Mouse (Mus musculus) midbrain, embryonic 12.5 days (tissue): ENCODE measurements around the gene Mgat4a. TPM values are rescaled to one million over a fixed set of nuclear protein-coding genes. Genes with fewer than 3 reads are reported as not detected.
"Not testable (repeated sequence)": the region's sequence is repeated elsewhere in the genome, so short reads cannot be mapped to it uniquely, and the experiment has no call there.

Experiments
- ATAC-seq: fragments of 200-750 bp; cut with Nextera tagmentation; 2 replicates; pipeline ENCODE4 v1.8.0; 2017; ENCODE audit warnings: low read depth, moderate TSS enrichment, moderate library complexity; ENCODE audit not compliant: low FRiP score
- H3K27ac ChIP-seq: fragments of 300-500 bp; sonication (generic); replicated peaks from 2 replicates; pipeline ENCODE4 v1.5.1; 2016; ENCODE audit warnings: mild to moderate bottlenecking
- H3K27me3 ChIP-seq: fragments of 300-500 bp; sonication (generic); 2 replicates; pipeline ENCODE4 v1.6.1; 2016; ENCODE audit warnings: mild to moderate bottlenecking
- H3K36me3 ChIP-seq: fragments of 300-500 bp; sonication (generic); 2 replicates; pipeline ENCODE4 v1.6.1; 2016
- H3K4me1 ChIP-seq: fragments of 300-500 bp; sonication (generic); 2 replicates; pipeline ENCODE4 v1.6.1; 2016
- H3K4me2 ChIP-seq: fragments of 300-500 bp; sonication (generic); replicated peaks from 2 replicates; pipeline ENCODE4 v1.6.1; 2016; ENCODE audit warnings: mild to moderate bottlenecking, moderate library complexity
- H3K4me3 ChIP-seq: fragments of 300-500 bp; sonication (generic); 2 replicates; pipeline ENCODE4 v1.5.1; 2016; ENCODE audit warnings: mild to moderate bottlenecking
- H3K9ac ChIP-seq: fragments of 300-500 bp; sonication (generic); replicated peaks from 2 replicates; pipeline ENCODE4 v1.6.1; 2016; ENCODE audit warnings: mild to moderate bottlenecking, moderate library complexity
- H3K9me3 ChIP-seq: fragments of 300-500 bp; sonication (generic); 2 replicates; pipeline ENCODE4 v1.6.1; 2016; ENCODE audit warnings: mild to moderate bottlenecking
- WGBS: fragments of 180-500 bp; shearing (Covaris S2); methylation state at CpG from one replicate; pipeline ENCODE4 v1.1.7; 2016; 5-methylcytosine and 5-hydroxymethylcytosine counted together
- polyA plus RNA-seq: library from polyadenylated mRNA; unstranded; fragments of >200 nt; fragmentation: Nextera tagmentation; extraction: Ambion mirVana; gene quantifications from 2 replicates; pipeline ENCODE4 v1.2.1, GENCODE M21; 2016

The Mgat4a gene
- polyA plus RNA-seq, 1 experiment from 2014 or later = 3.3 TPM

DNA sequence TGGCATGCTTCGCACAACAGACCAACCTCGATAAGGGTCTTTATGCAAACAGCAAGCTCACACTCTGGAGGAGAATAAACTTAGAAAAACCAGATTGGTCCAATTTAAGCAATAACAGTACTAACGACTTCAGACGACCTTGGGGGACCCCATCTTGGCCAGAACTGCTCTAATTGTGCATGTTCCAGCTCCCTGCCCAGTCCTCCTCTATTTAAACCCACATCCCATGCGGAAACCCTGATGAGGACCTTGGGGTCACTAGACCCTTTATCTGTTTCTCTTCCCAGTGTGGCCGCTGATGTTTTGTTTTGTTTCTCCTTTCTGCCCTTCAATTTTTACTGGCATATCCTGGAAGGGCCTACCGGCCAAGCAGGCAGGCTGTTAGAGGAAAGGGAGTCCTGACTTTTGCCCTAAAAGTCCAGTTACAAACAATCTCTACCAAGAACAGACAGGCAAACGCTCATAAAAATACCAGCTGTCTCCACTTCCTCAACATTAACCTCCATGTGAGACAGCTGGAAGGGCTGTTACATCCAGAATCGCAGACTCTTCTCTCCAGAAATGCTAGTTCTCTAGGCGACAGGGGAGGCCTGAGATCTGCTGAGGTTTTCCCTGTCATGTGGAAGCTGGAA is 36.0 kb downstream of the Mgat4a start:
- no peak overlapping the region for H3K4me2 ChIP-seq
- H3K27ac ChIP-seq = no peak overlapping the region
- H3K36me3 ChIP-seq = no peaks in the 10 kb centered on the region
- no peak overlapping the region for H3K4me3 ChIP-seq
- peaks cover 39% of the 10 kb centered on the region for H3K27me3 ChIP-seq
- ATAC-seq = no peak
- H3K9ac ChIP-seq = no peak overlapping the region
- WGBS = 80% methylated on average over 10 of the region's 10 CpGs
- H3K9me3 ChIP-seq = no peaks in the 10 kb centered on the region
- no peaks in the 10 kb centered on the region for H3K4me1 ChIP-seq

DNA sequence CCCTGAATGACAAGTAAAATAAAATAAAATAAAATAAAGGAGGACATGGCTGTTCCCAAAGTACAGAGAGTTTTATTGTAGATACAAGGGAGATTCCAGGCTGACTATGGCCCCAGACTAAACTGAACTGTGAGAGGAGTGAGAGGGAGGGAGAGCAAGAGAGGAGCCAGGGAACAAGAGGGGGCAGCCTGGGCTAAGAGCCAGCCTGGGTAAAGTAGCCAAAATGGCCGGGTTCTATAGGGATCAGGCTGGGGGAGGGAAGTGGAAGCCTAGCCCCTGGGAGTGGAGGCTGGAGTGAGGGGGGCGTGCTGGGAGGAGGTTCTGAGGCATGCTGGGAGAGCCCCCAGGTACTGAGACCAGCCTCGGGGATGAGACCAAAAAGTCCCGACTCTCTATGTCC is 37.2 kb downstream of the Mgat4a start:
- H3K27me3 ChIP-seq = peaks cover 42% of the 10 kb centered on the region
- H3K4me1 ChIP-seq = peaks cover 7% of the 10 kb centered on the region; the same call in 1 of the 2 replicates
- no peaks in the 10 kb centered on the region for H3K9me3 ChIP-seq
- WGBS = 75% methylated on average over 4 of the region's 4 CpGs
- ATAC-seq = no peak
- H3K9ac ChIP-seq = no peak overlapping the region
- H3K4me3 ChIP-seq = no peak overlapping the region
- no peak overlapping the region for H3K4me2 ChIP-seq
- no peaks in the 10 kb centered on the region for H3K36me3 ChIP-seq
- H3K27ac ChIP-seq = no peak overlapping the region

DNA sequence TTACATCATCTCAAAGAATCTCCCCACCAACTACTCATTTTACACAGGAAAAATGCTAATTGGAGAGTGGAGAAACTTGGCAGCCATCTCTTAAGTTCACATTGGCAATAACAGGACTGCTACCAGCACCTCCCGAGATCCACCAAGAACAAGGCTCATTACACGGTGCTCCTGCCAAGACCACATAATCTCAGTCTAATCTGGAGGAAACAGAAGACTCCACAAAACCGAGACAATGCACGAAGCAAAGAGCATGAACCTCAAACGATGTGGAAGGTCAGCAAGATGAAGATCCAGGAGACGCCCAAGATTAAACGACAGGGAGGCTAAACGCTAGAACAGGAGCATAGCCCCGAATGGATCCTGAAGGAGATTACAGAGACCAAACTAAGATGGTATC is 38.5 kb downstream of the Mgat4a start:
- peaks cover 7% of the 10 kb centered on the region; the same call in 1 of the 2 replicates for H3K4me1 ChIP-seq
- H3K36me3 ChIP-seq = no peaks in the 10 kb centered on the region
- H3K4me3 ChIP-seq = no peak overlapping the region
- 85% methylated on average over 9 of the region's 9 CpGs for WGBS
- H3K4me2 ChIP-seq = no peak overlapping the region
- H3K27me3 ChIP-seq = peaks cover 53% of the 10 kb centered on the region
- H3K9me3 ChIP-seq = no peaks in the 10 kb centered on the region
- no peak overlapping the region for H3K27ac ChIP-seq
- no peak overlapping the region for H3K9ac ChIP-seq
- ATAC-seq = no peak

DNA sequence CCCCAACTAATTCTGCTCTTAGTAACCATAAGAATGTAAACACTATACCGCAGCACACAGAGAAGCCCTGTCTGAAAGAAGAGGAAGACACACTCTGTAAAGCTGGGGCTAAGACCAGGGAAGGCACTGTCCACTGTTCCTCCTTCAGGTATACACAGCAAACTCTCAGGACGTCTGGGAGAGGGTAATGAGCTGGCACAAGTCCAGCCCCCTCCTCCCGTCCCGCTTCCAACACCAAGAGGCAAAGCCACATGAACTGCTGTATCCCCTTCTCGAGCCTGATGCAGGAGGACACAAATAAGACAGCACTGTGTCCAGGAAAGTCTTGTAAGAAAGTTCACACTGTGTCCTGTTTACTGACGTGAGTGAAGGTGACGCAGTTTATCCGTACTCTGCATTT is 40.1 kb downstream of the Mgat4a start:
- no peak overlapping the region for H3K27ac ChIP-seq
- no peak for ATAC-seq
- peaks cover 7% of the 10 kb centered on the region; the same call in 1 of the 2 replicates for H3K4me1 ChIP-seq
- H3K27me3 ChIP-seq = peaks cover 68% of the 10 kb centered on the region
- H3K4me2 ChIP-seq = no peak overlapping the region
- H3K36me3 ChIP-seq = no peaks in the 10 kb centered on the region
- no peak overlapping the region for H3K9ac ChIP-seq
- H3K4me3 ChIP-seq = no peak overlapping the region
- WGBS = 74% methylated on average over 8 of the region's 8 CpGs
- no peaks in the 10 kb centered on the region for H3K9me3 ChIP-seq

DNA sequence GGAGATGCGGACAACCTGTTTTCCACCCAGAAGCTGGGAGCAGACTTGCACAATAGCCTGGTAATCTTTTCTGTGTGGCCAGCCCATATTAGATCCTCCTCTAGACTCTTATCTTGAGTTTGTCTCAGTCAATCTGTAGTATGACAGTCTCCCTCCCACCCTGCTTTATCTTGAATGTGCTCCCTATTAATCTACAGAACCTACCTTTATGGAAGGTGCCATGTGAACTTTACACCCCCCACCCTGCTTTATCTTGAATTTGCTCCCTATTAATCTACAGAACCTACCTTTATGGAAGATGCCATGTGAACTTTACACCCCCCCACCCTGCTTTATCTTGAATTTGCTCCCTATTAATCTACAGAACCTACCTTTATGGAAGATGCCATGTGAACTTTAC is 41.4 kb downstream of the Mgat4a start:
- peak; percentile 16; the same call in 1 of the 2 replicates for ATAC-seq
- H3K27ac ChIP-seq, H3K9ac ChIP-seq, H3K36me3 ChIP-seq, H3K4me3 ChIP-seq, H3K4me1 ChIP-seq, H3K4me2 ChIP-seq, H3K9me3 ChIP-seq: not testable (repeated sequence)
- H3K27me3 ChIP-seq = peaks cover 67% of the 10 kb centered on the region
- WGBS = 65% methylated on average over 1 of the region's 1 CpGs

DNA sequence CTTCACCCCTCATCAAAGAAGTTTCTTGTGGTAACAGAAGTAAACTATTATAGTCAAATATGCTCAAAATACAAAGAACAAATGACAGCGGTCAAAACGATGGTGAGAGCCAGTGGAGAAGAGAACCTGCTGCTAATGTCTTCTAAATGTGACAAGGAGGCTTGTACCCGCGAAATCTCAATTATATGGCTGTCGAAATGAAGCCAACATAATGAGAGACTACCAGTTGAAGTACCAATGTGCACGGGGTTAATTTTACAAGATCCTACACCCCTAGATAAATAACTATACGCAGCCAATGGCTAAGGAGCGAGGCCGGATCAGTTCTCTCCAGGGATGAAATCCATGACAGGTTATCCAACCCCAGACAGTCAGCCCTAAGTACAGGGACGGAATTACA is 41.9 kb downstream of the Mgat4a start:
- Histone ChIP-seq H3K4me1 (peaks cover 7% of the 10 kb centered on the region; the same call in 1 of the 2 replicates), H3K9ac (no peak overlapping the region), H3K27ac (no peak overlapping the region), H3K4me2 (no peak overlapping the region), H3K27me3 (peaks cover 68% of the 10 kb centered on the region), H3K9me3 (no peaks in the 10 kb centered on the region), H3K36me3 (no peaks in the 10 kb centered on the region), H3K4me3 (no peak overlapping the region)
- 47% methylated on average over 10 of the region's 10 CpGs for WGBS
- ATAC-seq = peak; percentile 54; the same call in 1 of the 2 replicates

DNA sequence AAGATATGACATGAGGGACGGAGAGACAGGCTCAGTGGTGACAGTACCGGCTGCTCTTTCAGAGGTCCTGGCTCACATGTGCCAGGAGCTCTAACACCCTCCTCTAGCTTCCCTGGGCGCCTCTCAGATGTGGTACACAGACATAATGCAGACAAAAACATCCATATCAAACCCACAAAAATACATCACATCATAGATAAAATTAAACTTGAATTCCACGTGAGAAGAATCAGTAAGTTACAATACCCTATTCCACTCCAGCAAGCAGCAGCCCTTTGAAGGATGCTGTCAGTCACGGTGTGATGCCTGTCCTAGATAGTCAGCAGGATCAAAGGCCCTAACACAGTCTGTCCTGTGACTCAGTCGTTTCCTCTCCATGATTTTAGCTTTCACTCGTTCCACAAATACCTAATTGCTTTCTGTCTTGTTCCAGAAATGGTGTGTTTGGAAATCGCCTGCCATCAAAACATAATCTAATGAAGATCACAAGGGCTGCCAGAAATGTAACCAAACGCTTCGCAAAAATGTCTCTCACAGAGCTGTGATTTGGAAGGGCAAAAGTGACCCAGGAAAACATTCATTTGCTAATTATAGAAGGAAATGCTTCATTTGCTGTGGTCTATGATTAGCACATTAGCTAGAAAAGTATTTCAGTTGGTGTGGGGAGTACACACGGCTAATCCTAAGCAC is 44.1 kb downstream of the Mgat4a start:
- H3K4me1 ChIP-seq = peaks cover 7% of the 10 kb centered on the region; the same call in 1 of the 2 replicates
- 62% methylated on average over 11 of the region's 11 CpGs for WGBS
- no peak overlapping the region for H3K9ac ChIP-seq
- peaks cover 51% of the 10 kb centered on the region for H3K27me3 ChIP-seq
- no peaks in the 10 kb centered on the region for H3K9me3 ChIP-seq
- H3K36me3 ChIP-seq = no peaks in the 10 kb centered on the region
- H3K27ac ChIP-seq = no peak overlapping the region
- ATAC-seq = no peak
- no peak overlapping the region for H3K4me3 ChIP-seq
- no peak overlapping the region for H3K4me2 ChIP-seq

DNA sequence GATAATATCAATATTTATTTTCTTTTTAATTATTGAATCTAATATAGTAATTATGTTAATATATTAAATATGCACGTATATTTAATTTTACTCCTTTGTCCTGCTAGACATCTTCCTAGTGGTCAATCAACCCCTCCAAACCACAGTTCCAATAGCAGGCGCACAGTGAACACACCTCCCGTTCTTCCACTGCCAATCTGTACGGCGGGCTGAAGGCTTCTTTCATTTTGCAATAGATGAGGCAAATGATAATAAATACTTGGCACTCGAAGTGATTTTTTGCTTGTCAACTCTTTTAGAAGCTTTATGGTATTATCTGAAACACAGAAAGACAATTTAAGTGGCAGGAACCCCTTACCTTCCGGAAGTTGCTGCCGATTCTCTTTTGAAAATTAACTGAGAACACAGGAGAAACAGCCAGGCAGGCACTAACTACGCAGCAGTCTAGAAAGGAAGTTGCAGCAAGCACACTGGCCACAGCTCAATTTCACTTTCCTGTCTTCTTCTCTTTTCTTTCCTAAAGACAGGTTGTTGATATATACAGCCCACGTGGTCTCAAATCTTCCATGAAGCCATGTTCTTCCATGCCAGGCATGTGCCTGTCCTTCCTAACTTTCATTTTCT is 45.0 kb downstream of the Mgat4a start:
- Histone ChIP-seq H3K36me3 (no peaks in the 10 kb centered on the region), H3K9me3 (no peaks in the 10 kb centered on the region), H3K27ac (no peak overlapping the region), H3K9ac (no peak overlapping the region), H3K27me3 (peaks cover 42% of the 10 kb centered on the region), H3K4me3 (no peak overlapping the region), H3K4me1 (peaks cover 7% of the 10 kb centered on the region; the same call in 1 of the 2 replicates), H3K4me2 (no peak overlapping the region)
- no peak for ATAC-seq
- WGBS = 87% methylated on average over 10 of the region's 10 CpGs

DNA sequence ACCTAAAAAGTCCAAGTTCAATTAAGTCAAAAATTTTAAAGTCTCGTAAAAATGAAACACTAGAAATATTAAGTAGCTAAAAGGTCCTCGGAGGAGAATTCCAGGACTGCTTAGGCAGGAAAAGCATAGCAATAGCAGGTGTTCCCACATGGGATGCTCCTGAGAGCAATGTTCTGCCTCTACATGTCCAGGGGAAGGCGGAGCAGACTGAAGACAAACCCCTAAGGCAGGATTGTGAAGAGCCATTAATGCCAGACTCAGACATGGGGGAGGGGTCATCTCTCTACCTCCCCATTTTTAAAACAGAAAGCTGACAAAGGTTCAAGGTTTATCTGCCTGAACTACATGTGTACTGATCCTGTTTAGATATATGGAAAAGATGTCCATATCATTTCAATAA is 45.7 kb downstream of the Mgat4a start:
- Histone ChIP-seq H3K9ac (no peak overlapping the region), H3K4me1 (peaks cover 7% of the 10 kb centered on the region; the same call in 1 of the 2 replicates), H3K27me3 (peaks cover 36% of the 10 kb centered on the region), H3K9me3 (no peaks in the 10 kb centered on the region), H3K4me2 (no peak overlapping the region), H3K4me3 (no peak overlapping the region), H3K27ac (no peak overlapping the region), H3K36me3 (no peaks in the 10 kb centered on the region)
- ATAC-seq = no peak
- 86% methylated on average over 3 of the region's 3 CpGs for WGBS

DNA sequence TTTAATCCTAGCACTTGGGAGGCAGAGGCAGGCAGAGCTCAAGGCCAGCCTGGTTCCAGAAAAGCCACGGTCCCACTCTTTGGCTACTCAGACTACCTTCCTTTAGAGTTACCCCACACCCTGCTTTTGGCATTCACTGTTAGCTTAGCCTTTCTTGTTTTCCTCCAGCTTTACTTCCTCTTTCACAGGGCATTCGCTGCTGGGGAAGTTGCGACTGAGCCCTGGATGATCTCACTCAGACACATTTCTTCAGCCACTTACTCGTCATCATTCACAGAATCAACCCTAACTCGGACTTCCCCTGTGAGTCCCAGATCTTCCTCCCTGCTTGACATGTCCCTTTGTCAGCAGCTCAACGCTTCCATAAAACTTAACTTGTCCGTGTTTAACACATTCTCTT is 49.1 kb downstream of the Mgat4a start:
- no peak overlapping the region for H3K27ac ChIP-seq
- 81% methylated on average over 7 of the region's 7 CpGs for whole genome bisulfite sequencing
- peaks cover 12% of the 10 kb centered on the region for H3K27me3 ChIP-seq
- H3K9me3 ChIP-seq = no peaks in the 10 kb centered on the region
- no peak overlapping the region for H3K9ac ChIP-seq
- no peaks in the 10 kb centered on the region for H3K4me1 ChIP-seq
- no peak overlapping the region for H3K4me3 ChIP-seq
- no peak for ATAC-seq
- 0 out of 2 replicates have a peak, but pooled peaks cover 3% of the 10 kb centered on the region for H3K36me3 ChIP-seq
- no peak overlapping the region for H3K4me2 ChIP-seq

DNA sequence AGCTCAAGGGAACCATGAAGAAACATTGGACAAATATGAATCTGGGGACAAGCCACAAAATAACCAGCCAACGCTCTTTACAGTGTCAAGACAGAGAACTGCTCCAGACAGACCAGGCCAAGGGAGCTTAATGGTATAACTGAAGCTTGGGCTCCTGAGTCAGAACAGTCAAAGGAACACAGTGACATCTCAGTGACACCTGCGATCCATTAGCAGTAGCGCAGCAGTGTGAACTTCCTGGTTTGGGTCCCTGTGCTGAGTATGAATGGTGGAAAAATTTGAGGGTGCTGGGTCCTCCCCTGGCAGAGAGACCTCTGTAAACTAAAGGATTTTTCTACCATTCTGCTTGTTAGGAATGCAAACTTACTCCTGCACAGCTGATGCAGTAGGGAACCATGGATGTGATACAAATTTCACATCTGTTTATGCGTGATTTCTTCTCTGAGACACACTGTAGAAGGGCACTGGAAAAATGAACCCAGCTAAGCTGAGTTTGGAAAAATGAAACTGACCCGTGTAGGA is 50.1 kb downstream of the Mgat4a start:
- Histone ChIP-seq H3K27ac (no peak overlapping the region), H3K36me3 (0 out of 2 replicates have a peak, but pooled peaks cover 3% of the 10 kb centered on the region), H3K4me1 (no peaks in the 10 kb centered on the region), H3K4me2 (no peak overlapping the region), H3K9me3 (no peaks in the 10 kb centered on the region), H3K9ac (no peak overlapping the region), H3K4me3 (no peak overlapping the region), H3K27me3 (peaks cover 5% of the 10 kb centered on the region)
- no peak for ATAC-seq
- 88% methylated on average over 5 of the region's 5 CpGs for WGBS

DNA sequence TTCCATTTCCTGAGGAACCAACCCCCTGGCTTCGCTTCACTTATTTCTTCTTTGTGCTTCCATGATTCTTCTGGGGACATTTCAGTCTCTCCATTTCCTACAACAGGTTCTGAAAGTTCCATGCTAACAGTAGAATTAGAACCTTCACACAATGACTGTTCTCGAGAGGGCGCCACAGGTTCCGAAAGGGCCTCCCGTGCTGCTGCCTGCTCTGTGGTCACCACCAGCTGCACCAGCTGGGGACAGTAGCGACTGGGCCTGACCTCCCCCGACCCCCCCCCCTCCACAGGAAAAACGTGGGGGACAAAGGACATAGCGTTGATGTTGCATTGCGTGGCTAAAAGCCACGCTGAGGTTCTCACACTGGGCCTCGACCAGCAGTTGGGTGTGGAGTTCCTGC is 52.3 kb downstream of the Mgat4a start:
- H3K9me3 ChIP-seq = no peaks in the 10 kb centered on the region
- no peak overlapping the region for H3K27ac ChIP-seq
- no peaks in the 10 kb centered on the region for H3K4me1 ChIP-seq
- H3K4me2 ChIP-seq = no peak overlapping the region
- H3K4me3 ChIP-seq = no peak overlapping the region
- H3K9ac ChIP-seq = no peak overlapping the region
- H3K36me3 ChIP-seq = 0 out of 2 replicates have a peak, but pooled peaks cover 3% of the 10 kb centered on the region
- ATAC-seq = no peak
- no peaks in the 10 kb centered on the region; the same call in 1 of the 2 replicates for H3K27me3 ChIP-seq
- WGBS = 81% methylated on average over 12 of the region's 12 CpGs
